Mouse (Mus musculus) hindbrain, embryonic 15.5 days (tissue): ENCODE data around the gene Tmem63b. TPM values are rescaled to one million over a fixed set of nuclear protein-coding genes. Genes with fewer than 3 reads are reported as not detected.
"Not testable (repeated sequence)": the region's sequence is repeated elsewhere in the genome, so short reads cannot be mapped to it uniquely, and the experiment has no call there.

Experiments used
- ATAC-seq: fragments of 200-750 bp; cut with Nextera tagmentation; 2 replicates; pipeline ENCODE4 v1.8.0; 2017; ENCODE audit warnings: low read depth, moderate number of reproducible peaks, moderate TSS enrichment; ENCODE audit not compliant: low FRiP score
- H3K27ac ChIP-seq: fragments of 300-500 bp; sonication (generic); replicated peaks from 2 replicates; pipeline ENCODE4 v1.5.1; 2015; ENCODE audit warnings: mild to moderate bottlenecking, inconsistent platforms
- H3K27me3 ChIP-seq: fragments of 300-500 bp; sonication (generic); 2 replicates; pipeline ENCODE4 v1.6.1; 2015; ENCODE audit warnings: control low read depth, inconsistent platforms
- H3K36me3 ChIP-seq: fragments of 300-500 bp; sonication (generic); 2 replicates; pipeline ENCODE4 v1.6.1; 2015; ENCODE audit warnings: control low read depth, inconsistent platforms
- H3K4me1 ChIP-seq: fragments of 300-500 bp; sonication (generic); replicated peaks from 2 replicates; pipeline ENCODE4 v1.6.1; 2015; ENCODE audit warnings: control low read depth, inconsistent platforms
- H3K4me2 ChIP-seq: fragments of 300-500 bp; sonication (generic); 2 replicates; pipeline ENCODE4 v1.6.1; 2015; ENCODE audit warnings: moderate library complexity, mild to moderate bottlenecking, inconsistent platforms
- H3K4me3 ChIP-seq: fragments of 300-500 bp; sonication (generic); 2 replicates; pipeline ENCODE4 v1.5.1; 2015; ENCODE audit warnings: mild to moderate bottlenecking, inconsistent platforms
- H3K9ac ChIP-seq: fragments of 300-500 bp; sonication (generic); 2 replicates; pipeline ENCODE4 v1.6.1; 2015; ENCODE audit warnings: inconsistent platforms
- H3K9me3 ChIP-seq: fragments of 300-500 bp; sonication (generic); 2 replicates; pipeline ENCODE4 v1.6.1; 2016; ENCODE audit warnings: control low read depth, inconsistent platforms
- WGBS: fragments of 180-500 bp; shearing (Covaris S2); methylation state at CpG from one replicate; pipeline ENCODE4 v1.1.7; 2015; 5-methylcytosine and 5-hydroxymethylcytosine counted together
- polyA plus RNA-seq: library from polyadenylated mRNA; unstranded; fragments of >200 nt; fragmentation: Nextera tagmentation; extraction: Ambion mirVana; gene quantifications from 2 replicates; pipeline ENCODE4 v1.2.1, GENCODE M21; 2015

Tmem63b gene
- polyA plus RNA-seq, 1 experiment from 2014 or later: 155 TPM

DNA sequence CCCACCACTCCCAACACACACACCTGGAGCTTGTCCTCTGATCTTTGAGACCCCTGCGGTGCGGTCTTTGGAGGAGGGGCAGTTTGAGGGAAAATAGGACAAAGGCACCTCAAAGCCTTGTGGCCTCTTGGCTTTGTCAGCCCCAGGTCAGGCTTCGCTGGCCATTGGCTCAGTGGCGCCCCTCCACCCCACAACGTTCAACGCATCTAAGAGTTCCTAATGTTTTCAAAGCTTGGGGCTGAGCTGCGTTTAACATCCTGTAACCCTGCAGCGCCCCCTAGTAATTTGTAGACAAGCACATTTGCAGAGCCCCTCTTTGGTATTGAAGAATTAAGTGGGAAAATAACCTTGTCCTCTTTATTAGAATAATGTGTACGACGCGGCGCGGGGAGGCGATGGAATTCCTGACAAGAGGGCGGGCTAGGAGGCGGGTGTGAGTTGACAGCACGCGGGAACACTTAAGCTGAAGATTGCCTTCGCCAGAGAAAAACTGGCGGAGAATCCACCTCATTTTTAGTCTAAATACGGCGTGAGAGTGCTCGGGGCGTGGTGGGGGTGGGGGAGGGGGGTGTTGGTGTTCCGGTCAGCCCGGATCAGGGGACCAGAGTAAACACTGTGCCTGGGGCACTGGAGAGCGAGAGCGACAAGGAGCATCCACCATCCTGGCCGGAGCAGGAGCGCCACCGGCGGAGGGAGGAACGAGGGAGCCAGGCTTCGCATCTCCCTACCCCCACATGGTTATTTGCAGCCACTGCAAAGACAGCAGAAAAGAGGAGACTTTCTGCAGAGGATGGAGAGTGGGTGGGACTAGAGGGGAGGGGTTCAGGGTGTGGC lies 56.6 kb downstream of the Tmem63b start:
- Histone ChIP-seq H3K4me3 (peak overlapping the region; percentile 45), H3K9ac (peak overlapping the region; percentile 61), H3K36me3 (no peaks in the 10 kb centered on the region), H3K4me2 (peak overlapping the region; percentile 70), H3K4me1 (peaks cover 19% of the 10 kb centered on the region), H3K27ac (peak overlapping the region; percentile 73), H3K27me3 (no peaks in the 10 kb centered on the region), H3K9me3 (no peaks in the 10 kb centered on the region)
- peak; percentile 89 for ATAC-seq
- 2% methylated on average over 34 of the region's 34 CpGs for WGBS

DNA sequence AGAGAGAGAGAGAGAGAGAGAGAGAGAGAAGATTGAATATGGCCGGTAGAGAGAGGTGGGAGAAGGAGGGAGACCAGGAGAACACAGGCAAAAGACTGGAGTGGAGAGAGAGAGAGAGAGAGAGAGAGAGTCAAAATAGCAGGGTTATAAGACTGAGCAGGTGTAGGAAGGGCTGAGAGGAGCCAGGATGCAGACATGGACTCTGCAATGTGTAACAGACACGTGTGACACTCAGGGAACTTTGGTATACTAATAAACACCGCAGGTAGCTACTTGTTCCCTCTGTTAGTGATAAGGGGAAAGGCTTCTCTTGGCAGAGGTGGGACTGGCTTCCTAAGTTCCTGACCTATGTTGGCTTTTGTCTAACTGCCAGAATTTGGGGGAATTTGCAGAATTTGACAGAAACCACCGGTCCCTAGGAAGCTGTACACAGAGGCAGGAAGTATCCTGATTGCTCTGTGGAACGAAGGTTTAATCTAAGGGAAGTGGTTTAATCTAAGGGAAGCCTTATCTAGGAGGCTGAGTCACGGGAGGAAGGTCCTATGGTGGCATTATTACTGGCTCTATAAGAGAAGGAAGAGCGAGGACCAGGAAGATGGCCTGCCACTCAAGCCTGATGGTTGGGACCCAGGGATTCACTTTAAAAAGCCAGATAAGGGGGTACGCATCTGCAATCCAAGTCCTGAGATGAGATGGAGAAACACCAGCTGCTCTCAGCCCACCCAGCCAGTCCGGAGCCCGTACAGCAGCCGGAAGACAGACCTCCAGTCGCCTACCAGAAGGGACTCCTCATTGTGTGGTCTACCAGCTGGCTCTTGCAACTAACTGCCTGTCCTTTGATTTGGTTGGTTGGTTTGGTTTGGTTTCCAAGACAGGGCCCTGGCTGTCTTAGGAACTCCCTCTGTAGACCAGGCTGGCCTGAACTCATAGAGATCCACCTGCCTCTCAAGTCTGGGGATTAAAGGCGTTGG lies 57.5 kb downstream of the Tmem63b start:
- 62% methylated on average over 13 of the region's 13 CpGs for WGBS
- Histone ChIP-seq H3K9me3 (no peaks in the 10 kb centered on the region), H3K27me3 (no peaks in the 10 kb centered on the region), H3K4me2 (peak overlapping the region; percentile 70), H3K36me3 (no peaks in the 10 kb centered on the region), H3K9ac (0 out of 2 replicates have a peak overlapping the region, but pooled peaks have one; percentile 61), H3K4me1 (peaks cover 19% of the 10 kb centered on the region), H3K4me3 (peak overlapping the region; percentile 45), H3K27ac (peak overlapping the region; percentile 73)
- 0 out of 2 replicates have a peak, but pooled peaks have one; percentile 19 for ATAC-seq

DNA sequence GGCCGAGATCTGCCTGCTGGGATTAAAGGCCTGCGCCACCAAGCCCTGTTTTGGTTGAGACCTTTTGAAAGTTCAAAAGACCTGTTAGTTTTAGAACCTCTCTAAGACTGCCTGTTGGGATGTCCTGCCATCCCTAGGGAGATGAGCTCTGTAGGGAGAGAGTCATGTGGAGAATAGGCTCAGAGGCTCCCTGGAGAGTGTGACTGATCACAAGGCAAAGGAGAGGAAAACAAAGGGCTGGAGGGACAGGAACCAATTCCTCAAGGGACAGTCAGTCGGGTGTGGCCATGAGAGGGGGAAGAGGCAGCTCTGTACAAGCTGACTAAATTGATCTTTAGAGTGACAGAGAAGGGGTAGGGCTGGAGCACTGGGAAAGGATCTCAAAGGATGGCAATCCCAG lies 58.5 kb downstream of the Tmem63b start:
- WGBS: 17% methylated on average over 3 of the region's 3 CpGs
- Histone ChIP-seq H3K27ac (no peak overlapping the region), H3K4me1 (peaks cover 19% of the 10 kb centered on the region), H3K27me3 (no peaks in the 10 kb centered on the region), H3K36me3 (no peaks in the 10 kb centered on the region), H3K4me3 (no peak overlapping the region), H3K4me2 (no peak overlapping the region), H3K9ac (no peak overlapping the region), H3K9me3 (no peaks in the 10 kb centered on the region)
- ATAC-seq: no peak

DNA sequence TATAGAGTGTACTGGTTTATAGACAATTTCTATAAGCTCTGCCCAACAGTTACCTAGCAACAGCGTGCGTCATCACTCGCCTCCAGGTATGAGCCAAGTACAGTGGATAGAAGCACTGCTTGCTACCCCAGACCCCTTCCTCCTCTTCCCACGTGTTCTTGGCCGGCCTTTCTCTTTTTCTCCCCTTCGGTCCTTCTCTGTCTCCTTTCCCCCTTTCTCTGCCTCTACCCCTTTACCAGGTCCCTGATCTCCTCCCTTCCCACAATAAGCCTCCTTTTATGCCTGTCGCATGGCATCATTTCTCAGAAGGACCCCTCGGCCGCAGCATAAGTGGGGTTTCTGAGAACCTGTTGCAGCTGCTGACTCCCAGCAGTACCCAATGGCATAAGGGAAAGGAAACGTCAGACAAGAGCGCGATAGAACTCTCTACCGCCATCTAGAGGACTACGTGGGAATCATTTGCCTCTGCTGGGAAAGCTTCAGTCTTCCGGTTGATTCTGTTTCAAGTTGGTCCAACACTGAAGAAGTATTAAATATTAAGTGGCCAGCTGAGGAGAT lies 60.0 kb downstream of the Tmem63b start:
- no peak for ATAC-seq
- Histone ChIP-seq H3K27ac (no peak overlapping the region), H3K4me1 (peaks cover 19% of the 10 kb centered on the region), H3K4me2 (peak overlapping the region; percentile 45), H3K36me3 (no peaks in the 10 kb centered on the region), H3K4me3 (no peak overlapping the region), H3K27me3 (no peaks in the 10 kb centered on the region), H3K9me3 (no peaks in the 10 kb centered on the region), H3K9ac (no peak overlapping the region)
- whole genome bisulfite sequencing: 30% methylated on average over 15 of the region's 15 CpGs

DNA sequence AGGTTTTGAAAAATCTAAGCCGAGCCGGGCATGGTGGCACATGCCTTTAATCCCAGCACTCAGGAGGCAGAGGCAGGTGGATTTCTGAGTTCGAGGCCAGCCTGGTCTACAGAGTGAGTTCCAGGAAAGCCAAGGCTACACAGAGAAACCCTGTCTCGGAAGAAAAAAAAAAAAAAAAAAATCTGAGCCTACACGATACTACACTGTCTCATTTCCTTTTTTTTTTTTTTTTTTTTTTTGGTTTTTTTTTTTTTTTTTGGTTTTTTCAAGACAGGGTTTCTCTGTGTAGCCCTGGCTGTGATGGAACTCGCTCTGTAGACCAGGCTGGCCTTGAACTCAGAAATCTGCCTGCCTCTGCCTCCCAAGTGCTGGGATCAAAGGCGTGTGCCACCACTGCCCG lies 63.3 kb downstream of the Tmem63b start:
- not testable (repeated sequence) for H3K9ac ChIP-seq, H3K9me3 ChIP-seq, H3K36me3 ChIP-seq, H3K4me3 ChIP-seq, H3K27ac ChIP-seq, ATAC-seq, H3K4me2 ChIP-seq, H3K27me3 ChIP-seq
- H3K4me1 ChIP-seq: peaks cover 13% of the 10 kb centered on the region
- WGBS: 92% methylated on average over 8 of the region's 8 CpGs

DNA sequence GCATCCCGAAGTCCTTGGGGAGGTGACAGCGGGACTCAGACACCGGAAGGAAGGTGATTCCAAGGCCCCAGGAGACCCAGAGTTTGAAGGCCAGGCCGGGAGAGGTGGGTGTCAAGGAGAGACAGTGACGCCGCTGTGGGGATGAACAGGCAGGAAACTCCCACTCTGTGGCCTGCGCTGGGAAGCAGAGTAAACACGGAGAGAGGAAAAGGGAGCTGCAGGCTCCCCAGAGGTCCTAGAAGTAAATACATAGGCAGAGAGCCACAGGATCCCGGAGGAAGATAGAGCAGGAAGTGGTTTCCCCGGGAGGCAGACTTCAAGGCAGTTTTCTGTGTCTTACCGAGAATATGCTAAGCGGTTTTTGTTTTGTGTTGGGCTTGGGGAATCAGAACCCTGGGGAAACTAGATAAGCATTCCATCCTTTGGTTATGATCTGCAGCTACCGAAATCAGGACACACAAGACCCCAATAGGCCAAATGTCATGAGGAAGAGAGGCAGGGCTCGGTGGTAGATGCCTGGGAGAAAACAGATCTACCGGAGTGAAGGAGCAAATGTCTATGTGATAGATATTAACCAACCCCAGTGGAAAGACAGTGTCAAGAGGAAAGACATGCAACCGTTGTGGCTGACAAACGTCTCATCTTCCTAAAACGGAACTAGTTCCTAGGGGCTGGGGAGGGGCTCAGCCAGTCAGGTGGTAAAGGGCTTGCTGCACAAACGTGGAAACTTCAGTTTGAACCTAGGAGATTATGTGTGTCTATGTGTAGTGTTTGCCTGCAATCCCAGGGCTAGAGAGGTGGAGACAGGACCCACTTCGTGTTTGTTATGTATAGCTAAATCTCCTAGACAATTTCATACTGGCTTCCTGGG lies 67.1 kb downstream of the Tmem63b start:
- Histone ChIP-seq H3K9ac (no peak overlapping the region), H3K36me3 (no peaks in the 10 kb centered on the region), H3K27ac (peak overlapping the region; percentile 72), H3K4me1 (0 out of 2 replicates have a peak, but pooled peaks cover 9% of the 10 kb centered on the region), H3K4me2 (peak overlapping the region; percentile 14; the same call in 1 of the 2 replicates), H3K9me3 (no peaks in the 10 kb centered on the region), H3K4me3 (no peak overlapping the region), H3K27me3 (no peaks in the 10 kb centered on the region)
- ATAC-seq: no peak
- WGBS: 33% methylated on average over 20 of the region's 20 CpGs

DNA sequence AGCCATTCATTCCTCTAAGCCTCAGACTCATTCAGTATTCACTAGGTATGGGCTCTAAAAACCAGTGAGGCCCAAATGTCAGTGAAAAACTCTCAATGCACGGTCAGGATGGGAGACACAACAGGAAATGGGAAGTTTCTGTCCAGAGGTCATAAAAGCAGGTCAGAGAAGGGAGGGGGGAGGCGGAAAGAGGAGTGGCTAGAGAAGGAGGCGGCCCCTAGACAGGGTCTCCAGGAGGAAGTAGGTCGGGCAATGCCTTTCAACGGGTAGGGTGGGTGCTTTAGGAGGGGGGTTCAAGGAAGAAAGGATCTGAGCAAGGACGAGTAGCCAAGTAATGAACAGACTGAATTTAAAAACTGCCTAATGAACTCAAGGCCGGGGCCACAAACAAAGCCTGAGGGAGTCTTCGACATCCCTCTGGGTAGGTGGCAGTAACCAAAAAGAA lies 67.7 kb downstream of the Tmem63b start:
- Histone ChIP-seq H3K4me1 (0 out of 2 replicates have a peak, but pooled peaks cover 9% of the 10 kb centered on the region), H3K4me3 (no peak overlapping the region), H3K36me3 (no peaks in the 10 kb centered on the region), H3K27me3 (no peaks in the 10 kb centered on the region), H3K27ac (peak overlapping the region; percentile 72), H3K9ac (no peak overlapping the region), H3K9me3 (no peaks in the 10 kb centered on the region), H3K4me2 (peak overlapping the region; percentile 14; the same call in 1 of the 2 replicates)
- no peak for ATAC-seq
- 6% methylated on average over 8 of the region's 8 CpGs for WGBS

DNA sequence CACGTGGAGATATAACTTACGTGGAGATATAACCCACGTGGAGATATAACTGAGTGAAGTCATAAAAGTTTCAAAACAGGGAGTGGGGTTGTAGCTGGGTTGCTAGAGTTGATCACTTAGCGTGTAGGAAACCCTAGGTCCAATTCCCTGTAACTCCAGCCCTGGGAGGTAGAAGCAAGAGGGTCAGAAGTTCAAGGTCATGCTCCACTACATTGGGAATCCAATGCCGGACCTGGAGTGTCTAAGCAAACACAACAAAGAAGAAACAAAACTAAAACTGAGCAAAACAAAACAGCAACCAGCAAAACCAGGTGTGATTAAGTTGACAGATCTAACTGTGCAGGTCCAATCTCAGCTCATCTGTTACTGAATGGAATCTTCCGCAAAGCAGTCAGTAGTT lies 69.0 kb downstream of the Tmem63b start:
- Histone ChIP-seq H3K9ac (no peak overlapping the region), H3K4me3 (no peak overlapping the region), H3K9me3 (no peaks in the 10 kb centered on the region), H3K4me2 (no peak overlapping the region), H3K36me3 (no peaks in the 10 kb centered on the region), H3K27me3 (no peaks in the 10 kb centered on the region), H3K27ac (no peak overlapping the region), H3K4me1 (0 out of 2 replicates have a peak, but pooled peaks cover 9% of the 10 kb centered on the region)
- WGBS: 92% methylated on average over 6 of the region's 6 CpGs
- no peak for ATAC-seq

DNA sequence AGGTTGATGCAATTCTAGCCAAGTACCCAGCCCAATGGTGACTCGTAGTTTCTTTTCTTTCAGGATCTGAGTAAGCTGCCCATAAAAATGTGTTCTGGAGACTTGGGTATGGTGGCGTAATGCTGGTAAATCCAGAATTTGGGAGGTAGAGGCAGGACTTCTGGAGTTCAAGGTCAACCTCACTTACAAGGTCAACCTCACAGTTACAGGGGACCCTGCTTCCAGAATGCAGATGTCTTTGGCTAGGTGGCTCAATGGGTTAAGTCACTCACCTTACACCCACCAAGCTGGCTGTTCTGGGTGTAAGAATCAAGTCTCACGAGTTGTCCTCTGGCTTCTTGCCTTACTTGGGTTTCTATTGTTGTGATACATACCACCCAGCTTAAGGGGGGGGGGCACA lies 70.0 kb downstream of the Tmem63b start:
- 91% methylated on average over 3 of the region's 3 CpGs for WGBS
- ATAC-seq: no peak

DNA sequence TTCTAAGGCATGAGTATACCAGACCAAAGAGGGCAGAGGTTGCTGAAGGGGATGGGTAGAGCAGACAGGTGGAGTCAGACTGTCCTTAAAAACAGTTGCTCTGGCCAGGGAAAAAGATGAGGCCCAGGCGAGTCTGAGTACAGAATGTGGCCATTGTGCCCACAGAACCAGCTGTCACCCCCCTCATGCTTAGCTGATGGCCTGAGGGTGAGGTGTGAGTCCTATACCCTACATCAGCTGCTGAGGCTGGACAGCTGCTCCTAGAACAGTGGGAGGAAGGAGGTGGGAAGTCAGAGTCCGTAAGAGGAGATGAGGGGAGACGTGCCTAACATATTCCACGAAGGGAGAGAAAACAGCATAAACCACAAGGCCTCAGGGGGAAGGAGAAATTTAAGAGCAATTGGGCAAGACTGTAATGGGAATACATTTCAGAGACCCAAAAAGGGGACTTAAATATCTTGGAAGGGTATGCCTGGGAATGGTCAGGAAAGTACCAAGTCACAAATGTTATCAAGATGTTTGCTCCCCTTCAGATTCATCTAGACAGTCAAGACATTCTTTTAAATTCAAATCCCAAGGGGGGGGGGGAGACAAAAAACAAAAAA lies 70.6 kb downstream of the Tmem63b start:
- Histone ChIP-seq H3K27ac (no peak overlapping the region), H3K4me3 (no peak overlapping the region), H3K4me1 (0 out of 2 replicates have a peak, but pooled peaks cover 9% of the 10 kb centered on the region), H3K27me3 (no peaks in the 10 kb centered on the region), H3K9me3 (no peaks in the 10 kb centered on the region), H3K4me2 (no peak overlapping the region), H3K36me3 (no peaks in the 10 kb centered on the region), H3K9ac (no peak overlapping the region)
- 65% methylated on average over 4 of the region's 4 CpGs for WGBS
- no peak for ATAC-seq

More for the DNA sequence above, 70.0 kb downstream of the Tmem63b start:
- H3K9ac ChIP-seq: no peak overlapping the region
- 0 out of 2 replicates have a peak, but pooled peaks cover 9% of the 10 kb centered on the region for H3K4me1 ChIP-seq
- no peak overlapping the region for H3K4me2 ChIP-seq
- H3K9me3 ChIP-seq: no peaks in the 10 kb centered on the region
- no peaks in the 10 kb centered on the region for H3K36me3 ChIP-seq
- no peaks in the 10 kb centered on the region for H3K27me3 ChIP-seq
- H3K27ac ChIP-seq: no peak overlapping the region
- no peak overlapping the region for H3K4me3 ChIP-seq
